Mouse (Mus musculus) CH12F3 (cell line): ENCODE data around the gene Alg9.

ENCODE experiments used
- in situ Hi-C: fragments of 300-500 bp; cut with MboI; formaldehyde crosslinking; loops from 2 replicates; pipeline ENCODE4 v1.14.3; 2020; ENCODE audit warnings: low sequenced_read_pairs

Alg9 gene

GRCm38 (mm10) chr9:50753947-50754346 lies 20.9 kb upstream of the Alg9 start:
- in situ Hi-C loops, result no loop called here

DNA sequence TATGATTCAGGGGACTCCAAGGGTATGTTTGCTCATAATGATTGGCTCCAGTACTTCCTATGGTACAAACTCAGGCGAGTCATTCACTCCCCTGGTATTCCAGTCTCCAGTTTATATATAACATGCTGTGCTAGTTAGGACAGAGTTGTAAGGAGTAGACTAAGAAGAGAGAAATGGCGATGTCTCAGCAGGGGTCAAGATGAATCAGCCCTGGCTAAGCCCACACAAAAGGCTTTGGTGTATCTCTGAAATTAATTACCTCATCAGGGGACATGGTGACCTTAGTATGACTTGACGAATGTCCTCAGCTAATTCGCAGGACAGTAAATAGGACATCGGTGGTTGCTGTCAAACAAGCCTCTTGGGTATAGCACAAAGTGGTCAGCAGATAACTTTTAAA lies 18.1 kb upstream of the Alg9 start:
- in situ Hi-C loops, result no loop called here

GRCm38 (mm10) chr9:50761520-50762243 lies 13.1 kb upstream of the Alg9 start:
- in situ Hi-C loops, result no loop called here

GRCm38 (mm10) chr9:50763331-50763730 lies 11.5 kb upstream of the Alg9 start:
- in situ Hi-C loops, result no loop called here

- in situ Hi-C loops, result no loop called here
Measured at GRCm38 (mm10) chr9:50767531-50768106, 7.2 kb upstream of the Alg9 start.

- in situ Hi-C loops, result no loop called here
Measured at GRCm38 (mm10) chr9:50768107-50769002, 6.5 kb upstream of the Alg9 start, which contains the start of gene Fdxacb1. Gene Fdxacb1, plus strand, starts transcription at chr9:50768236.

DNA sequence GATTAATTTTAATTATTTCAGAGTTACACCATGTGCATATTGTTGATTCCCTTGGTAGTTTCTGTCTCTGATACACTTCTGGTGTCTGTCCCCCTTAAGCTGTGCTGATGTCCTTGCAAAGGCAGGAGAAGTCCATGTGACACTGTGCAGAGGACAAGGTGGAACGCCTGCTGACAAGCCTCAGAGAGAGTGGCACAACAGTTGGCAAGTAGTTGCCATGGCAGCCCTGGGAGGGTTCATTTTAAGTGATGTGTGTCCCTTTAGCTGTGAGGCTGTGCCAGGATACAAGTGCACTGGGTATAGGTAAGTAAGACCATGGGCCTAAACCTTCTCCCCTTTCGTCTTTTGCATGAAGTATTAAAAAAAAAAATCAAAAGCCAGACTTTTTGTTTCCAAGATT lies 4.8 kb upstream of the Alg9 start:
- in situ Hi-C loops, result no loop called here

DNA sequence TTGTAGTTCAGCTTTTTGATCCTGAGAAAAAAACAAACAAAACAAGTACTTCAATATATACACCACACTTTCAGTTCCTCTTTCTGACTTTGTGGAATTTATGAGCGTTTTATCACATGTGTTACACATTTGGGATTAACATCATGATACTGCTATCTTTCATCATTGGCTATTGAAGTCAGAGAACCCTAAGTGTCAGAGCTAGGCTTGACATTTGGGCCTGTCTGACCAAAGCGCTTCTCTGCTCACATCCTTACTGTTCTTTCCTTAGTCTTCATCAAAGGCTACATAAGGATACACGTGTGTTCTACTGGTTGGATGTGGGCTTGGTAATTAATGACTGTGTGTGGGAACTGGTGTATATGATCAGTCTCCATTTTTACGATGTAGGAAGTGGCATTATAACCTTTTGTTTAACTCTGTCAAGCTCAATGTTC lies 775 bp upstream of the Alg9 start:
- in situ Hi-C loops, result no loop called here

DNA sequence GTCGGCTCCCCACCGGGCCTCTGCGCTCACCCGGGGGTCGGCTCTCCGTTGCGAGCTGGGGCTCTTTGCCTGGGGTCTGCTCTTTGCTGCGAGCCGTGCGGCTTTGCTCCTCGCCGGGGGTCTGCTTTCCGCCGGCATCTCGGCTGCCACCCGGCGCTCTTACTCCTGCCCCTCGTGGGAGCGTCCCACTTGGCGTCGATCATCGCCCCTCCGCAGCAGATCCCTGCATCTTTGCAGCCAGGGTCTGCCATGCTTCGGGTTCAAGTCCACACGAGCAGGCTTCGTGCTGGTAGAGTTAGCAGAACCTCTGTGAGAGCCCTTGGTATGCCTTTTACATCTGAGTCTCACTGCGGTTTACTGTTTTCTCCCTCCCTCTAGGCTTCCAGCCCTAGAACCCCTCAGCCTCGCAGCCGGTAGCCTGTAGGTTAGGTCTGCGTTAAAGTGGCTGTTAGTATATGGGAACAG lies 875 bp downstream of the Alg9 start:
- in situ Hi-C loops, result no loop called here

- in situ Hi-C loops, result no loop called here
Measured at GRCm38 (mm10) chr9:50776162-50776760, 1.4 kb downstream of the Alg9 start.

GRCm38 (mm10) chr9:50782155-50782554 lies 7.3 kb downstream of the Alg9 start:
- in situ Hi-C loops, result no loop called here

DNA sequence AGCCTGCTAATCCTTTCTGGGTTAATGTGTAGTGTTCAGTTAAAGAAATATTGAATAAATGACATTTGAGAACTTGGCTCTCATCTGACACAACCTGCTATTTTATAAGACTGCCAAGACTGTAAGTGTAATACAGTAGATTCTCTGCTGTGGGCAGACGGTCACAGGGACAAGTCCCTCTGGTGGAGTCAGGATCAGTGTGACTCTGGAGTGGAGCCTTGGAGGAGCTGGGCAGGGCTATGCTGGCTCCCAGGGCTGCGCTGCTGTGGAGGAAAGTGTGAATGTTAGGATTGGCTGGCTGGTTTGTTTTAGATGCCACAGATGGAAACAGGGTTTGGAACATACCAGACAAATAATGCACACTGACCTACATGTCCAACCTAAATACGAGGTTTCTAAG lies 20.4 kb downstream of the Alg9 start:
- in situ Hi-C loops, result no loop called here

DNA sequence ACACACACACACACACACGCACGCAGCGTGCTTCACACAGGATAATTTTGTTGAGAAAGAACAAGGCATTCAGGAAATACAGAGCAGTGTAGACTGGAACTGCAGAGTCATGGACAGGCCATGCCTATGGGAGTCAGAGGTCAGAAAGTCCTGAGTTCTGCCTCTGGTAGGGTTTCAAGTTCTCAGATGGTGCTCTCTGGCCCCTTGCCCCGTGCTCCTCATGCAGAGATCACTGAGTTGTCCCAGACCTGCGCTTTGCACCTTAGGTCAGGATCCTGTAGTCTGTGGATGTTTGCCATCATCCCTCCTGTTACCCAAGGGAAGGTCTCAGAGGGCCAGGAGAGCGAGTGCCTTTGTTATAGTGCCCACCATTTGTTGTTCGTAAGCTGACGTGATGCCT lies 22.0 kb downstream of the Alg9 start:
- in situ Hi-C loops, result no loop called here

GRCm38 (mm10) chr9:50797641-50798040 lies 22.8 kb downstream of the Alg9 start:
- in situ Hi-C loops, result no loop called here

DNA sequence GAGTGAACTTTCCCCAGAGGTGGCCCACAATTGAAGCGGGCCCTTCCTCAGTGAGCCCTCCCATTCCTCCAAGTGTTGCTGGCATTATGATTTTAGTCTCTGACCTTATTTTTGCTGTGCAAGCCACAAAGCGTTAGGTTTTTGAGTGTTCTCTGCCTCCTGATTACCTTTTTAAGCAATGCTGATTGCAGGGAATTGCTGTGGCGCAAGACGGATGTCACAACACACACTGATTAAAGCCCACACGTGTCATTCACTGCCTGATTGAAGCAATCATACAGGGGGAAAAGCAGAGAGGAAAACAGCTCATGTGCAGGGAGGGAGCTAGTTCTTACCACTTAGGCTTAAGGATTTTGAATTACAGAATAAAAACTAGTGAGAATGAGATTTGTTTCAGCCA lies 23.5 kb downstream of the Alg9 start:
- in situ Hi-C loops, result no loop called here

- in situ Hi-C loops, result no loop called here
Measured at GRCm38 (mm10) chr9:50800985-50801384, 26.2 kb downstream of the Alg9 start.

DNA sequence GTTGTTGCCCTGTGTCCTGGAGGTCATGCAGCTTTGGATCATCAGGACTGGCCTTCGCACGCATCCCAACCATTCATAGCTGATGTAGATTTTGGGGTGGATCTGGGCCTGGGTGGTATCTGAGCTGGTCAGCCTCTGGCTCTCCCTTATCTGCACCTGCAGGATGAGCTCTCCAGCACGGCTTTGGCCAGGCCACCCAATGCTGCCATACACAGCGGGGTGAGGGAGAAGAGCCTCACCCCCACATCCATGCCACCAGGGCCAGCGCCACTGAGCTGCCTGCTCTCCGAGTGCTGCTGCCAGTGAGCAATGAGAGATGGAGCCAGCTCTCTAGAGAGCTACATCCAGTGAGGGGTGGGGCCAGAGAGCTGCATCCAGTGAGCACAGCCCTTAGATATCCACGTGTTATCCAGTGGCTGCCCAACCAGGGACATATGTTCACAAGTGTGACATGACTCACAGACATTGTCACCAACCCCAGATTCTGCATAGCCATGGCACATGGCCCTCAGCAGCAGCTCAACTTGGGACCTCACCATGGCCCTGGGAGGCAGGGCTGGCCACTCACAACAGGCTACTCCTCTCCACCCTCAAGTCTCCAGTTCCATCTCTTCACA lies 28.3 kb downstream of the Alg9 start:
- in situ Hi-C loops, result no loop called here

GRCm38 (mm10) chr9:50808471-50808870 lies 33.7 kb downstream of the Alg9 start:
- in situ Hi-C loops, result no loop called here

DNA sequence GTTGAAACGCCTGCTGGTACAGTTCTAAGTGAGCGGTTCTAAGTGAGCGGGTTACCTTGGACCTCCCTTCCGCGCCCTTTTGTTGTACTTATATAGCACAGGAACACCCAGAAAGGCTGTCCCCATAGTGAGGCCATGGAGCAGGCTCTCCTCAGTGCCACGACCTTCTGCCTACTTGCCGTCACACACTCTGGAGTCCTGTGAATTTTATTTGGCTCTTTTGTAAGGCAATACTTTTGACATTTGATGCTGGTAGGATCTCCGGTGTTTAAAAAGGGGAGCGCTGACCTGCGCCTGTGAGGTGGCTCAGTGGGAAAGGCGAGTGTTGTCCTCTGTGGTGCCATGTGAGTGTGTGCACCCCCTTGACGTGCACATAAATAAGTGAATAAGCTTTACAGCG lies 34.3 kb downstream of the Alg9 start:
- in situ Hi-C loops, result no loop called here

GRCm38 (mm10) chr9:50811187-50811586 lies 36.4 kb downstream of the Alg9 start:
- in situ Hi-C loops, result no loop called here

DNA sequence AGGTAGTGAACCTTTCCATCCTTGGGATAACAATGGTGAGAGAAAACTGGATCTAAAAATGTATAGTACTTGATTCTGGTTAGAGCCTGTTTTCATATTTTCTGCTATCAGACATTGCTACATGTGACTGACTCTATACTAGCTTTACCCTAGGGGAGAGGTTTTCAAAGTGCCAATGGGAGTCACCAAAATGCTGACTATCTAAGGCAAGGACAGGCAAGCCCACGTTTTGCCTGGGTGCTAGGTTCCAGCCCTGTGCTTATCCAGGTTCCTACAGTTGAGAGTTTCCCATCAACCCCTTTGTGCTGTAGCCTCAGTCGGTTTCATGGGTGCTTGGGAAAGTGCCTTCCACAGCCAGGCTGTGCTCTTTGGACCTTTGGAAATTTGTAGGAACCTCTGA lies 36.9 kb downstream of the Alg9 start:
- in situ Hi-C loops, result no loop called here
